Mouse (Mus musculus) intestine, embryonic 16.5 days (tissue): ENCODE data around the gene Etv6. TPM values are rescaled to one million over a fixed set of nuclear protein-coding genes. Genes with fewer than 3 reads are reported as not detected.

Source experiments
- ATAC-seq: fragments of 200-750 bp; cut with Nextera tagmentation; 2 replicates; pipeline ENCODE4 v1.8.0; 2017; ENCODE audit warnings: moderate TSS enrichment, moderate library complexity
- H3K27ac ChIP-seq: fragments of 300-500 bp; sonication (generic); 2 replicates; pipeline ENCODE4 v1.5.1; 2014; ENCODE audit warnings: mild to moderate bottlenecking, low read length
- H3K27me3 ChIP-seq: fragments of 300-500 bp; sonication (generic); replicated peaks from 2 replicates; pipeline ENCODE4 v1.6.1; 2014; ENCODE audit warnings: low read length, control low read depth, mixed read lengths; ENCODE audit not compliant: control insufficient read depth, insufficient read depth
- H3K36me3 ChIP-seq: fragments of 300-500 bp; sonication (generic); 2 replicates; pipeline ENCODE4 v1.6.1; 2014; ENCODE audit warnings: low read length, control low read depth; ENCODE audit not compliant: control insufficient read depth, insufficient read depth
- H3K4me1 ChIP-seq: fragments of 300-500 bp; sonication (generic); 2 replicates; pipeline ENCODE4 v1.6.1; 2014; ENCODE audit warnings: low read length, control low read depth, mixed read lengths; ENCODE audit not compliant: control insufficient read depth, insufficient read depth
- H3K4me2 ChIP-seq: fragments of 300-500 bp; sonication (generic); 2 replicates; pipeline ENCODE4 v1.6.1; 2014; ENCODE audit warnings: low read depth, low read length, control low read depth
- H3K4me3 ChIP-seq: fragments of 300-500 bp; sonication (generic); 2 replicates; pipeline ENCODE4 v1.5.1; 2014; ENCODE audit warnings: mild to moderate bottlenecking, low read length
- H3K9ac ChIP-seq: fragments of 300-500 bp; sonication (generic); 2 replicates; pipeline ENCODE4 v1.6.1; 2014; ENCODE audit warnings: low read depth, low read length
- H3K9me3 ChIP-seq: fragments of 300-500 bp; sonication (generic); 2 replicates; pipeline ENCODE4 v1.6.1; 2016; ENCODE audit warnings: low read length, control low read depth; ENCODE audit not compliant: control insufficient read depth
- WGBS: fragments of 180-500 bp; shearing (Covaris S2); extraction: QIAGEN DNeasy Blood & Tissue Kit; methylation state at CpG from one replicate; pipeline ENCODE4 v1.1.7; 2014; 5-methylcytosine and 5-hydroxymethylcytosine counted together
- polyA plus RNA-seq: library from polyadenylated mRNA; unstranded; fragments of >200 nt; fragmentation: Nextera tagmentation; extraction: Ambion mirVana; gene quantifications from 2 replicates; pipeline ENCODE4 v1.2.1, GENCODE M21; 2015

The Etv6 gene
- polyA plus RNA-seq, 1 experiment from 2014 or later, result 10.4 TPM

DNA sequence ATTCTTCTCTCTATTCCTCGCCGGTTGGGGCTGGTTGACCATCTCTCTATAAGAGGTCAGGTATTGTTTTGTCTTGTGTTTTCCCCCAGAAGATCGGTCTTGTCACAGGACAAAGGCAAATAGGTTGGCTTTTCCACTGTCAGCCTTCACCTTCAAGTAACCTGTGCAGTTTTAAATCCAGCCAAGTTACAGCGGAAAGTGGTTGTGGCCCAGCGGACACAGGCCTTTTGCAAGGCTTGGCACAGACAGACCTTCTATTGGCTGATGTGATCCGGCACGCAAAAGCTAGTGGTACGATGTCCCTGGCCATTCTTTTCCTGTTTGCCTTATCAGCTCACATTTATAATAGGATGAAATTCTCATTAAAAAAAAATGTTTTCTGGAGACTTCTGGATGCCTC, 3.9 kb downstream of the Etv6 start:
- Histone ChIP-seq H3K4me2 (no peak overlapping the region), H3K4me3 (no peak overlapping the region), H3K4me1 (peaks cover 41% of the 10 kb centered on the region), H3K36me3 (no peaks in the 10 kb centered on the region), H3K9ac (no peak overlapping the region), H3K27me3 (no peaks in the 10 kb centered on the region), H3K9me3 (no peaks in the 10 kb centered on the region), H3K27ac (no peak overlapping the region)
- WGBS, result 67% methylated on average over 8 of the region's 8 CpGs
- no peak for ATAC-seq

DNA sequence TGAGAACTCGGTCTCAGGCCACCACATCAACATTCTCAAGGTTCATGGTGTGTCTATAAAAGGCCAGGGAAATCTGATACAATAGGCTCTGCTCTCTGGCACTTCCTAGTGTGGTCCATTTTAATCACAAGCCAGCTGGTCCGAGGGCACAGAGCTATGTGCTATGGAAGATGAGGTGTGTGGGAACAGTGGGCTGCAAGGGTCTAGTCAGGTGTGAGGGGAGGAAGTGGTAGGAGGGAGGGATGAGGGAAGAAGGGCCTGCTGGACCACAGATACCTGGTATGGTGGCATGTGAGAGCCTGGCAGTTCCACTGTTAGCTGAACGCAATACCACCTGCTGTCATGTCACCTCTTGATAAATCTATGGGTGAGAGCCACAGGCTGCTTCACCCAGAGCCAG, 4.8 kb downstream of the Etv6 start:
- WGBS, result 66% methylated on average over 3 of the region's 3 CpGs
- Histone ChIP-seq H3K4me1 (peaks cover 50% of the 10 kb centered on the region), H3K4me2 (no peak overlapping the region), H3K36me3 (no peaks in the 10 kb centered on the region), H3K9me3 (no peaks in the 10 kb centered on the region), H3K4me3 (no peak overlapping the region), H3K27me3 (no peaks in the 10 kb centered on the region), H3K9ac (no peak overlapping the region), H3K27ac (no peak overlapping the region)
- no peak for ATAC-seq

DNA sequence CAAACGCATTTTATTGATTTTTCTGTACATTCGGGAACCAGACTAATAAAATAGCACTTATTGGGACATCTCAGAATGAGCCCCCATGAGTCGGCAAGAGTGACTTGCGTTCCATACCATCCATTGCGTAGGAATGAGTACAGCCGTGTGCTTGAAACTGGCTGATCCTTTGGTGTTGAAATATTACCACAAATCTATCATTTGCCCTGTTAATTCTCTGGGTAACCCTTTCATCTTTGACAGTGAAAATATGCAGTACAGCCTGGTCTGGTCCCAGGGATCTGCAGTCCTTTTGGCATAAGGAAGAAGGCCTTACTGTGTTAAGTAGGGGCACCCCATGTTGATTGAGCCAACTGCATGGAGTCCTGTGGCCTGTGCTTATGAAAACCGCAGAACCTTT, 5.8 kb downstream of the Etv6 start:
- Histone ChIP-seq H3K4me3 (no peak overlapping the region), H3K27me3 (no peaks in the 10 kb centered on the region), H3K4me2 (no peak overlapping the region), H3K36me3 (no peaks in the 10 kb centered on the region), H3K27ac (no peak overlapping the region), H3K9ac (no peak overlapping the region), H3K9me3 (no peaks in the 10 kb centered on the region), H3K4me1 (peaks cover 58% of the 10 kb centered on the region)
- ATAC-seq, result no peak
- 67% methylated on average over 7 of the region's 7 CpGs for WGBS

DNA sequence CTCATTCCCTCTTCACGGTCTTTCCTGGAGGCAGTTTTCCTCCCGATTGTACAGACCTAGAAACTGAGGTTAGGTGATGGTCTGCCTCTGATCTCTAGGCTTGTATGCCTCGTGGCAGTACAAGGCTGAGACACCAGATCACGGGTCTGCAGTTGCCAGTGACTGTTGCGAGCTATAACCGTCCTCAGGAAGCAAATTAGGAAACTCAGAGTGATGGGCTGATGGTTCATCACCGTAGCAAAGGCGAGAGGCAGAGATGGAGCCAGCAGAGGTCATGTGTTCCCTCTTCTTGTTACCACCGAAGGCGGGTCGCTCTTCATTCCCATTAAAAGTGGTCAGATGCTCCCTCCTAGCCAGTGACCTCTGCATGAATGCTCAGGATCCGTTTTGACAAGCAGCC, 6.4 kb downstream of the Etv6 start:
- H3K4me1 ChIP-seq, result peaks cover 58% of the 10 kb centered on the region
- no peak overlapping the region for H3K27ac ChIP-seq
- 41% methylated on average over 12 of the region's 12 CpGs for WGBS
- no peak overlapping the region for H3K9ac ChIP-seq
- H3K27me3 ChIP-seq, result no peaks in the 10 kb centered on the region
- no peaks in the 10 kb centered on the region for H3K9me3 ChIP-seq
- ATAC-seq, result no peak
- H3K36me3 ChIP-seq, result no peaks in the 10 kb centered on the region
- no peak overlapping the region for H3K4me3 ChIP-seq
- H3K4me2 ChIP-seq, result no peak overlapping the region

DNA sequence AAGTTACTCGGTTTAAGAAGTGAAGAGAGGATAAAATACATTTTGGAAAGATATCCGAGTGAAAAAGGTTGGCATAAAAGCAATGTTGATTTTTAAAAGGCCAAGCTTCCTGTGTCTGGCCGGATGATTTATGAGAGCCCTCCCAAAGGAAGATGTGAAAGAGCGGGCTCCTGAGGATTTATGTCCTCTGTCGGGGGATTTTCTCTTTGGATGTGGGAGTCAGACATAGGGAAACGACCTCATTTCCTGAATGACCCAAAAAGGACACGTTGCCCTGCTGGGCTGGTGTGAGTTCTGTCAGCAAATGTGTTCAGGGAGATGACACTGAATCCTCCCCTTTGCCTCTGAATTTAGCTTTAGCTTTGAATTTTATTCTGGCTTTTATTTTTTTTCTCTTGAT, 8.0 kb downstream of the Etv6 start:
- H3K27me3 ChIP-seq, result no peaks in the 10 kb centered on the region
- peak overlapping the region; percentile 25; the same call in 1 of the 2 replicates for H3K27ac ChIP-seq
- H3K36me3 ChIP-seq, result no peaks in the 10 kb centered on the region
- H3K4me2 ChIP-seq, result no peak overlapping the region
- H3K9me3 ChIP-seq, result no peaks in the 10 kb centered on the region
- H3K4me1 ChIP-seq, result peaks cover 45% of the 10 kb centered on the region
- no peak for ATAC-seq
- no peak overlapping the region for H3K4me3 ChIP-seq
- 22% methylated on average over 7 of the region's 7 CpGs for WGBS
- H3K9ac ChIP-seq, result 0 out of 2 replicates have a peak overlapping the region, but pooled peaks have one; percentile 34

DNA sequence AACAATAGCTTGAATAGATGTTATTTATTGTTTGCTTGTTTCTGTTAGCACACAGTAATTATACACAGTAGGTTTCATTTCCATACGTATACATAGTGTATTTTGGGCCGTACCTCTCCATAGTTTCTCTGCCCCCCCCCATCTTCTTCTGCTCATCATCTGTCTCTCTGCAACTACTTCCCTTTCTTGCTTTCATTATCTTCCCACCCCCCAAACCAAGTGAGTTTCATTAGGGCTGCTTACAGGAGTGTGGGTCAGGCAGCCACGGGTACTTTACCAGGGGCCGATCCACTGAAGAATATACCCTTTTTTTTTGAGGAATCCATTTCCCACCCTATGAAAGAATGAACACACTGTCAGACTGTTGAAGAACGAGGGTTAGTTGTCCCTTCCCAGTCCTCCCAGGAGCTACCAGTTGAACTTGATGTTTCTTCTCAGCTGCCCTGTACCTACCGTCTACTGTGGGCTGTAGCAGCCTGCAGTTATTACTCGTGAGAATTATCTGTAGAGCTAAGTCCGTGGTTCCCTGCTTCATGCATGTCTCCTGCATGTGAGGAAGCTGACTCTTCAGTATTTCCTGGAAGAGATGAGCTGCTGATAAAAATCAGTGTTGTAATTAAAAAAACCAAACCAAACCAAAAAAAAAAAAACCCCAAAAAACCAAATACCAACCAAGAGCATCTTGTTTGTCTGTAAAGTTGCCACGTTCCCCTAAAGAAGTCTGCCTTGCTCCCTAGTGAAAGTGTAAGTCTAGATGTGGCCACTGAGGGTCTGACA, 9.8 kb downstream of the Etv6 start:
- Histone ChIP-seq H3K4me3 (no peak overlapping the region), H3K9me3 (no peaks in the 10 kb centered on the region), H3K36me3 (no peaks in the 10 kb centered on the region), H3K27ac (no peak overlapping the region), H3K4me1 (peaks cover 37% of the 10 kb centered on the region), H3K4me2 (no peak overlapping the region), H3K9ac (no peak overlapping the region), H3K27me3 (no peaks in the 10 kb centered on the region)
- ATAC-seq, result no peak
- WGBS, result 73% methylated on average over 9 of the region's 9 CpGs

DNA sequence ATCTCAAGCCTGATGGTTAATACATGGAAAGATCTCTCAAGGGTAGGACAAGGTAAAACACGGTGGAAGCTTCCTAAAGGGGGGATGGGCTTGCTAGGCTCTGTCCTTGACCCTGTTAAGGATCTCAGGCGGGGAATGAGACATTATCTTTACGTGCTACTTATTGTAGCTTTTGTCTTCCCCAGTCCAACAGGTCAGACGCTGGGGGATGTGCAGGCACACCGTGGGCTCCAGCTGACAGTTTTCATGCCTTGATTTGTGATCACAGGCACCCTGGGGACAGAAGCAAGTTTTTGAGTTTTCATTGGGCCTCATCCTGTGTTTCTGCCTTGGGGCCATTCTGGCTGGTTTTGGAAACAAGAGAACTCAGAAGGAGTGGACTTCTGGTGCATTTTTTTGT, 10.6 kb downstream of the Etv6 start:
- no peak overlapping the region for H3K27ac ChIP-seq
- ATAC-seq, result no peak
- H3K4me3 ChIP-seq, result no peak overlapping the region
- WGBS, result 34% methylated on average over 5 of the region's 5 CpGs
- H3K4me2 ChIP-seq, result no peak overlapping the region
- H3K27me3 ChIP-seq, result no peaks in the 10 kb centered on the region
- no peaks in the 10 kb centered on the region for H3K36me3 ChIP-seq
- peaks cover 34% of the 10 kb centered on the region for H3K4me1 ChIP-seq
- no peaks in the 10 kb centered on the region for H3K9me3 ChIP-seq
- no peak overlapping the region for H3K9ac ChIP-seq

DNA sequence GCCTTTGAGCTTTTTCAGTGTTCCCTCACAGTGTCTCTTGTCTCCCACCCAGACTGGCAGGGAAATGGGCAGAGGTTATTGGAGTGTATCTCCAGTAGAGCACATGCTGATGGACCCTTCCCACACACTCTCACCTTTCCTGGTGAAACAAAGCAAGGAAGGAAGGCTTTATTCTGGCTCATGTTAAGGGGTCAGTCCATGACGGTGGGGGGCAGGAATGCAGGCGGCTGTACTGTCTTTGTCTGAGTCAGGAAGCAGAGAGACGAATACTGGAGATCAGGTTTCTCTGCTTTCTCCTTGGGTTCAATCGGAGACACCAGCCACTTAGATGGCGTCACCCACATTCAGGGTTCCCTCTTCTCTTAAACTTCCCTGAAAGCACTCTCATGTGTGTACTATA, 11.7 kb downstream of the Etv6 start:
- H3K9ac ChIP-seq, result no peak overlapping the region
- H3K9me3 ChIP-seq, result no peaks in the 10 kb centered on the region
- H3K4me3 ChIP-seq, result no peak overlapping the region
- H3K36me3 ChIP-seq, result no peaks in the 10 kb centered on the region
- no peak overlapping the region for H3K4me2 ChIP-seq
- ATAC-seq, result no peak
- peaks cover 34% of the 10 kb centered on the region for H3K4me1 ChIP-seq
- no peaks in the 10 kb centered on the region for H3K27me3 ChIP-seq
- H3K27ac ChIP-seq, result no peak overlapping the region
- WGBS, result 74% methylated on average over 5 of the region's 5 CpGs

DNA sequence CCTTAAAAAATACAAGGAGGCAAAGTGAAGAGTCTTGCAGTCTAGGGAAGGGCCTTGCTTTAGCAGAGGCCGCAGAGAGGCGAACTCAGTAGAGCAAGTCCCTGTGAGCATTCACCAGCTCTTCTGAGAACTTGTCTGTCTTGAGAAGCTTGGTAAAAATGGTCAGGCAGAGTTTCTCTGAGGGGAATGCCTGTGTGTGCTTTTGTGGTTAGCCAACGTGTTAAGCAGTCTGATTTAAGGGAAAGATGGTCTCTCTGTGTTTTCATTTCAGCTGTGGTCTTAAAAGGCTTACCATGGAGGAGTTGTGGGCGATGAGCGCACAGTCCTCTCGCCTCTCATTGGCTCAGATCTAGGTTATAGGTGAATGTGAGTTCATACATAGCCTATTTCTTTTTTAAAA, 12.5 kb downstream of the Etv6 start:
- Histone ChIP-seq H3K4me2 (no peak overlapping the region), H3K27ac (no peak overlapping the region), H3K36me3 (no peaks in the 10 kb centered on the region), H3K4me3 (no peak overlapping the region), H3K9me3 (no peaks in the 10 kb centered on the region), H3K4me1 (peaks cover 31% of the 10 kb centered on the region), H3K9ac (no peak overlapping the region), H3K27me3 (no peaks in the 10 kb centered on the region)
- 91% methylated on average over 6 of the region's 6 CpGs for WGBS
- ATAC-seq, result no peak

DNA sequence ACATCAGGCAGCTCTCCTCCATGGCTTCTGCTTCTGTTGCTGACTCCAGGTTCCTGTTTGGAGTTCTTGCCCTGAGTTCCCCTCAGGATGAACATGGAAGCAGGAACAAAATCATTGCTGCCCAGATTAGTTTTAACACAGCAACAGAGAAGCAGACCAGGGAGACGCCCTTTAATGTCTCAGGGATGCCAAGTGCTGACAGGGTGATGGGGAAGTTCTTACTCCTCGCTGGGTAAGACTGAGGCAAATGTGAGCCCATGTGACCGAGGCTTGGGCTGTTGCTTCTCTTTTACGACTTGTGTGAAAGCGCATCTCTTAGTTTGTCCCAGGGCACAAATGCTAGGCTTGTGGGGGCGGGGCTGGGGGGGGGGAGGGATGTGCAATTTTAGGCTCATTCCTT, 13.5 kb downstream of the Etv6 start:
- WGBS, result 71% methylated on average over 6 of the region's 6 CpGs
- no peak overlapping the region for H3K9ac ChIP-seq

More for the DNA sequence above, 13.5 kb downstream of the Etv6 start:
- Histone ChIP-seq H3K27ac (no peak overlapping the region), H3K4me1 (peaks cover 23% of the 10 kb centered on the region), H3K9me3 (no peaks in the 10 kb centered on the region), H3K36me3 (no peaks in the 10 kb centered on the region), H3K27me3 (no peaks in the 10 kb centered on the region), H3K4me2 (no peak overlapping the region), H3K4me3 (no peak overlapping the region)
- ATAC-seq, result no peak
